In genomic region chr2:107796930-107797329, GRCm38 (mm10) we compare ENCODE assay signal across 27 mouse cellular contexts.
A peak's percentile ranks its signal among the peaks of the same experiment; 100 is the strongest.
DNase-seq lines count a peak whose midpoint lies in the region; ATAC-seq and TF ChIP-seq lines count a peak whose summit lies in the region.
"Had no signal": no experiment of that assay in that cellular context is flagged by ENCODE, and none has a peak within 500 bp of the region (broad histone marks: within the 10 kb centered on the region; RNA-seq: fewer than 3 reads in every experiment).

No protein-coding gene starts in this region.

- H3K4me3 ChIP-seq in forebrain, embryonic 14.5 days (ENCODE audit: low read depth, low read length): no peak overlapping the region
- no peak overlapping the region for H3K4me3 ChIP-seq in forebrain, embryonic 12.5 days (replicated peaks)
- H3K4me3 ChIP-seq in limb, embryonic 12.5 days (replicated peaks): no peak overlapping the region
- H3K4me3 ChIP-seq: embryonic facial prominence, embryonic 13.5 days; embryonic facial prominence, embryonic 15.5 days; erythroblast, embryonic 14.5 days; forebrain, embryonic 10.5 days; forebrain, embryonic 13.5 days had no signal

- no peaks in the 10 kb centered on the region for H3K4me1 ChIP-seq in forebrain, embryonic 14.5 days (ENCODE audit: control insufficient read depth, insufficient read depth, low read length)
- no peaks in the 10 kb centered on the region for H3K4me1 ChIP-seq in forebrain, embryonic 12.5 days
- no peaks in the 10 kb centered on the region for H3K4me1 ChIP-seq in limb, embryonic 12.5 days (replicated peaks)
- H3K4me1 ChIP-seq: embryonic facial prominence, embryonic 13.5 days; embryonic facial prominence, embryonic 15.5 days; forebrain, embryonic 10.5 days; forebrain, embryonic 13.5 days had no signal

- ATAC-seq in forebrain, embryonic 14.5 days: no peak
- ATAC-seq in forebrain, embryonic 12.5 days (ENCODE audit: low FRiP score): no peak
- ATAC-seq in limb, embryonic 12.5 days (ENCODE audit: insufficient number of reproducible peaks, insufficient read depth, low FRiP score, low TSS enrichment, low read depth): peak; percentile 63; the same call in 1 of the 2 replicates
- ATAC-seq: activated CD4-positive, CD25-positive, alpha-beta regulatory T cell, adult 4 months; CD4-positive, CD25-positive, alpha-beta regulatory T cell, adult 4 months; forebrain, embryonic 13.5 days; forebrain, embryonic 16.5 days; Patski had no signal

- H3K36me3 ChIP-seq in forebrain, embryonic 14.5 days (ENCODE audit: control insufficient read depth, insufficient read depth, low read length): no peaks in the 10 kb centered on the region
- no peaks in the 10 kb centered on the region for H3K36me3 ChIP-seq in forebrain, embryonic 12.5 days (replicated peaks)
- H3K36me3 ChIP-seq in limb, embryonic 12.5 days: no peaks in the 10 kb centered on the region
- H3K36me3 ChIP-seq: embryonic facial prominence, embryonic 13.5 days; embryonic facial prominence, embryonic 15.5 days; forebrain, embryonic 10.5 days; G1E had no signal

- 42% methylated on average over 1 of the region's 1 CpGs for WGBS in forebrain, embryonic 14.5 days
- 68% methylated on average over 1 of the region's 1 CpGs for WGBS in forebrain, embryonic 12.5 days
- 53% methylated on average over 1 of the region's 1 CpGs for WGBS in limb, embryonic 12.5 days

- no peak for TF ChIP-seq CTCF in brain, embryonic 14.5 days (IDR thresholded peaks at IDR 0.05; ENCODE audit: borderline replicate concordance, extremely low read depth, insufficient read depth, insufficient read length)

- no peak overlapping the region for H3K9ac ChIP-seq in forebrain, embryonic 14.5 days (ENCODE audit: low read length)
- no peak overlapping the region for H3K9ac ChIP-seq in forebrain, embryonic 12.5 days
- no peak overlapping the region for H3K9ac ChIP-seq in limb, embryonic 12.5 days (replicated peaks)
- H3K9ac ChIP-seq: embryonic facial prominence, embryonic 13.5 days; embryonic facial prominence, embryonic 15.5 days; forebrain, embryonic 13.5 days had no signal

- no peak overlapping the region for H3K4me2 ChIP-seq in forebrain, embryonic 14.5 days (ENCODE audit: low read length)
- no peak overlapping the region for H3K4me2 ChIP-seq in forebrain, embryonic 12.5 days
- no peak overlapping the region for H3K4me2 ChIP-seq in limb, embryonic 12.5 days
- H3K4me2 ChIP-seq: embryonic facial prominence, embryonic 13.5 days; embryonic facial prominence, embryonic 15.5 days; forebrain, embryonic 13.5 days had no signal

- H3K9me3 ChIP-seq in forebrain, embryonic 14.5 days (replicated peaks; ENCODE audit: control insufficient read depth, low read length): no peaks in the 10 kb centered on the region
- H3K9me3 ChIP-seq in forebrain, embryonic 12.5 days: no peaks in the 10 kb centered on the region
- H3K9me3 ChIP-seq in limb, embryonic 12.5 days: no peaks in the 10 kb centered on the region
- H3K9me3 ChIP-seq: embryonic facial prominence, embryonic 13.5 days; embryonic facial prominence, embryonic 15.5 days; forebrain, embryonic 10.5 days; forebrain, embryonic 13.5 days; G1E had no signal

- H3K27ac ChIP-seq in forebrain, embryonic 14.5 days (ENCODE audit: low read depth, low read length): no peak overlapping the region
- no peak overlapping the region for H3K27ac ChIP-seq in forebrain, embryonic 12.5 days
- H3K27ac ChIP-seq in limb, embryonic 12.5 days: no peak overlapping the region
- H3K27ac ChIP-seq: embryonic facial prominence, embryonic 13.5 days; embryonic facial prominence, embryonic 15.5 days; forebrain, embryonic 10.5 days; forebrain, embryonic 13.5 days had no signal

- no peaks in the 10 kb centered on the region for H3K27me3 ChIP-seq in forebrain, embryonic 14.5 days (replicated peaks; ENCODE audit: control insufficient read depth, insufficient read depth, low read length)
- no peaks in the 10 kb centered on the region for H3K27me3 ChIP-seq in forebrain, embryonic 12.5 days
- no peaks in the 10 kb centered on the region for H3K27me3 ChIP-seq in limb, embryonic 12.5 days
- H3K27me3 ChIP-seq: CH12.LX; embryonic facial prominence, embryonic 13.5 days; embryonic facial prominence, embryonic 15.5 days; forebrain, embryonic 13.5 days; Patski had no signal

- DNase-seq in forebrain, embryonic 14.5 days (ENCODE audit: low spot score): peak; percentile 7
- DNase-seq in brain, embryonic 14.5 days (ENCODE audit: low read depth): peak; percentile 38
- DNase-seq in cerebellum, adult 8-10 months: no peak
- DNase-seq in gastrocnemius, postnatal 25 days: no peak
- DNase-seq: adrenal gland, adult 8-10 months; adrenal gland, postnatal 14 days; adrenal gland, postnatal 36 days; B cell, adult 2 months; cerebellum, adult 11 months; cerebellum, adult 18-20 months; cerebellum, adult 9-11 months; cerebellum, postnatal 14 days; cerebellum, postnatal 36 days; embryo, embryonic 11 days had no signal

- TF ChIP-seq POLR2A in brain, embryonic 14.5 days (IDR thresholded peaks at IDR 0.05; ENCODE audit: borderline replicate concordance, extremely low read depth, insufficient read depth, insufficient read length, poor library complexity, severe bottlenecking): no peak

Comparison
In these comparisons a context has a peak if more than half of its experiments do, and no peak if none do; other contexts are left out.
1. DNase-seq: peak in forebrain, embryonic 14.5 days (single experiment) and brain, embryonic 14.5 days (single experiment); none in cerebellum, adult 8-10 months (single experiment) and gastrocnemius, postnatal 25 days (single experiment).